Mouse (Mus musculus): Measurements from ENCODE around the gene Vmn2r63.
"Not testable (repeated sequence)": the region's sequence is repeated elsewhere in the genome, so short reads cannot be mapped to it uniquely, and the experiment has no call there.

Vmn2r63 gene

GRCm38 (mm10) chr7:42933722-42934121, at the start of gene Vmn2r63:
Gene Vmn2r63 (minus strand): TSS chr7:42933822.
- DNase-seq = not testable (repeated sequence)

- DNase-seq = no peak
Observed at GRCm38 (mm10) chr7:42980739-42981138, 47.1 kb upstream of the Vmn2r63 start.

GRCm38 (mm10) chr7:42980098-42980497, 46.5 kb upstream of the Vmn2r63 start:
- no peak for DNase-seq

GRCm38 (mm10) chr7:42965246-42965645, 31.6 kb upstream of the Vmn2r63 start:
- no peak for DNase-seq

- DNase-seq = not testable (repeated sequence)
Observed at GRCm38 (mm10) chr7:42898067-42898466, 35.6 kb downstream of the Vmn2r63 start.

- DNase-seq = no peak
Observed at GRCm38 (mm10) chr7:42878090-42878489, 55.5 kb downstream of the Vmn2r63 start.

- DNase-seq = not testable (repeated sequence)
Observed at GRCm38 (mm10) chr7:42866801-42867458, 66.7 kb downstream of the Vmn2r63 start, which contains the start of gene Gm2381. Gene Gm2381 (minus strand): TSS chr7:42867234.

Data from retina, postnatal 1 day (tissue).